ENCODE assay signal across 1 mouse cellular context in genomic region chr11:97953939-97954275, GRCm38 (mm10).
TF ChIP-seq lines count a peak whose summit lies in the region.

No protein-coding gene starts in this region.

TF ChIP-seq in MEL, 35 proteins besides CTCF, POLR2A, EP300 and RAD21 (continued from another document):
- no peak for TF ChIP-seq MEF2A (IDR thresholded peaks at IDR 0.05; ENCODE audit: extremely low read depth, insufficient replicate concordance, low read depth, low read length, poor library complexity, severe bottlenecking)
- peak; percentile 27 for TF ChIP-seq TAL1 (IDR thresholded peaks at IDR 0.05; ENCODE audit: low read length)
- no peak for TF ChIP-seq CHD2 (IDR thresholded peaks at IDR 0.05; ENCODE audit: low read length)
- no peak for TF ChIP-seq POLR2AphosphoS2 (IDR thresholded peaks at IDR 0.05; ENCODE audit: low read length)
- TF ChIP-seq GABPA (IDR thresholded peaks at IDR 0.05; ENCODE audit: low read depth, low read length) = no peak
- TF ChIP-seq ZMIZ1 (IDR thresholded peaks at IDR 0.05; ENCODE audit: low read depth, low read length) = no peak
- TF ChIP-seq TCF12 (IDR thresholded peaks at IDR 0.05; ENCODE audit: low read depth, low read length) = no peak
- 0 out of 2 replicates have a peak, but pooled peaks have one; percentile 23 for TF ChIP-seq TBP (IDR thresholded peaks at IDR 0.05; ENCODE audit: low read depth, low read length)
- TF ChIP-seq MAX (IDR thresholded peaks at IDR 0.05; ENCODE audit: low read length) = no peak
- TF ChIP-seq MAFK (IDR thresholded peaks at IDR 0.05; ENCODE audit: borderline replicate concordance, low read depth, low read length) = no peak
- TF ChIP-seq MAZ (IDR thresholded peaks at IDR 0.05; ENCODE audit: low read depth, low read length) = no peak
- no peak for TF ChIP-seq KAT2A (conservative IDR thresholded peaks at IDR 0.05; ENCODE audit: low read depth, low read length)
